Comparison of ENCODE assay signal across 8 mouse cellular contexts in the genomic region with DNA sequence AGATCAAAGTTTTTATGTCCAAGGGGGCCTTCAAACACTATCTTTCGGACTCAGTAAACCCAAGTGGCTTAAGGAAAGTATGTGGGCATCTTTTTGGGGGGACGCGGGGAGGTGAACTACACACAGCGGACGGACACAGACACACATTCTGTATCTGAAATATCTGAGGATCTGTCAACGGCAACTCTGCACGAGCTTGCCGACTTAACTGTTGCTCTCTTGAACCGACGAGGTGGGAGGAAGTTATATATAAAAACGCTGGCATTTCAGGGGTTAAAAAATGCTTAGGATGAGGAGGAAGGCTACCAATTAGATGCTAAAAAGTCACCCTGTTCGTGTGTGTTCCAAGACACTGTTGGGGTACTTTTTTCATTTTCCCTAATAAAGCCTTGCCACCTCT. TPM values are rescaled to one million over a fixed set of nuclear protein-coding genes. Genes with fewer than 3 reads are reported as not detected.
A peak's percentile ranks its signal among the peaks of the same experiment; 100 is the strongest.
DNase-seq lines count a peak whose midpoint lies in the region; ATAC-seq and TF ChIP-seq lines count a peak whose summit lies in the region.

No protein-coding gene starts in this region.

- H3K4me2 ChIP-seq in heart, embryonic 16.5 days (ENCODE audit: low read depth, low read length): peak overlapping the region; percentile 86
- peak overlapping the region; percentile 61 for H3K4me2 ChIP-seq in forebrain, postnatal 0 days (ENCODE audit: low read depth)

- H3K4me3 ChIP-seq in heart, embryonic 16.5 days (ENCODE audit: low read length): peak overlapping the region; percentile 100
- H3K4me3 ChIP-seq in forebrain, postnatal 0 days (ENCODE audit: low read depth, low read length): peak overlapping the region; percentile 92
- peak overlapping the region; percentile 97 for H3K4me3 ChIP-seq in midbrain, embryonic 10.5 days

- H3K36me3 ChIP-seq in heart, embryonic 16.5 days (ENCODE audit: control insufficient read depth, insufficient read depth): peaks cover 8% of the 10 kb centered on the region
- peaks cover 5% of the 10 kb centered on the region; the same call in 1 of the 2 replicates for H3K36me3 ChIP-seq in forebrain, postnatal 0 days (ENCODE audit: insufficient read depth)
- peaks cover 35% of the 10 kb centered on the region for H3K36me3 ChIP-seq in midbrain, embryonic 10.5 days

- H3K9ac ChIP-seq in heart, embryonic 16.5 days (ENCODE audit: low read length): peak overlapping the region; percentile 97
- H3K9ac ChIP-seq in forebrain, postnatal 0 days: peak overlapping the region; percentile 84

- no peak for DNase-seq in heart, postnatal 14 days
- DNase-seq in MEL-GATA-1-ER (ENCODE audit: extremely low read depth, low read depth): peak; percentile 5
- DNase-seq in forebrain, postnatal 0 days: no peak
- no peak for DNase-seq in midbrain, embryonic 10.5 days (ENCODE audit: low spot score)
- no peak for DNase-seq in frontal cortex, postnatal 25 days (ENCODE audit: low spot score in 2 of 2)
- DNase-seq in adrenal gland, postnatal 36 days: no peak

- no peaks in the 10 kb centered on the region for H3K27me3 ChIP-seq in heart, embryonic 16.5 days (ENCODE audit: control insufficient read depth, insufficient read depth, low read length)
- H3K27me3 ChIP-seq in forebrain, postnatal 0 days (ENCODE audit: insufficient read depth, low read length): no peaks in the 10 kb centered on the region
- H3K27me3 ChIP-seq in midbrain, embryonic 10.5 days (ENCODE audit: low read depth, poor library complexity, severe bottlenecking): no peaks in the 10 kb centered on the region

- 28% methylated on average over 12 of the region's 12 CpGs for WGBS in heart, embryonic 16.5 days
- 38% methylated on average over 12 of the region's 12 CpGs for whole genome bisulfite sequencing in forebrain, postnatal 0 days
- WGBS in midbrain, embryonic 10.5 days: 46% methylated on average over 12 of the region's 12 CpGs

- no peaks in the 10 kb centered on the region for H3K9me3 ChIP-seq in heart, embryonic 16.5 days (replicated peaks; ENCODE audit: control insufficient read depth, low read length)
- H3K9me3 ChIP-seq in forebrain, postnatal 0 days (ENCODE audit: low read length): no peaks in the 10 kb centered on the region
- no peaks in the 10 kb centered on the region for H3K9me3 ChIP-seq in midbrain, embryonic 10.5 days (replicated peaks)

- no peak for TF ChIP-seq CTCF in forebrain, postnatal 0 days (IDR thresholded peaks at IDR 0.05; ENCODE audit: low read depth)

- ATAC-seq in heart, embryonic 16.5 days (replicated peaks; ENCODE audit: extremely low read depth, insufficient read depth, low FRiP score): no peak
- no peak for ATAC-seq in forebrain, postnatal 0 days
- ATAC-seq in cerebellum, adult (ENCODE audit: insufficient number of reproducible peaks, low FRiP score, low TSS enrichment): no peak

- peaks cover 7% of the 10 kb centered on the region for H3K4me1 ChIP-seq in heart, embryonic 16.5 days (ENCODE audit: control insufficient read depth, insufficient read depth, low read length)
- H3K4me1 ChIP-seq in forebrain, postnatal 0 days (ENCODE audit: insufficient read depth): peaks cover 4% of the 10 kb centered on the region; the same call in 1 of the 2 replicates
- H3K4me1 ChIP-seq in midbrain, embryonic 10.5 days: peaks cover 34% of the 10 kb centered on the region

- intact Hi-C loops in heart, postnatal 14 days (cut with DNase I): loop anchor here (2.0 to 5.0 kb wide), 2 partner anchors 35 to 79 kb away; a partner anchor contains a TSS

- H3K27ac ChIP-seq in heart, embryonic 16.5 days (ENCODE audit: low read length): peak overlapping the region; percentile 86
- H3K27ac ChIP-seq in forebrain, postnatal 0 days (ENCODE audit: low read depth, low read length): no peak overlapping the region
- H3K27ac ChIP-seq in midbrain, embryonic 10.5 days (replicated peaks): peak overlapping the region; percentile 92

RNA-seq across cellular contexts. Expression of a gene that starts 0.9 kb away (rescaled TPM):
- 41.5 and 46.2 TPM in 2 replicates for polyA plus RNA-seq in heart, embryonic 16.5 days (2015; fragmentation: Nextera tagmentation; extraction: Ambion mirVana)
- 10 to 100 TPM; 33.2 to 40.1 TPM for total RNA-seq in heart, postnatal 14 days (2021)
- 27.9 and 29.8 TPM in 2 replicates for total RNA-seq in forebrain, postnatal 0 days (2014; rRNA removed)
- polyA plus RNA-seq in forebrain, postnatal 0 days (2015; fragmentation: Nextera tagmentation; extraction: Ambion mirVana): 28.0 and 41.0 TPM in 2 replicates
- 34.7 and 35.5 TPM in 2 replicates for polyA plus RNA-seq in midbrain, embryonic 10.5 days (2016; fragmentation: Nextera tagmentation; extraction: Ambion mirVana)
- 10 to 100 TPM; 35.5 to 38.6 TPM for total RNA-seq in adrenal gland, postnatal 36 days (2021)

RNA-seq across cellular contexts. Expression of a gene that starts 37.2 kb away (rescaled TPM):
- polyA plus RNA-seq in heart, embryonic 16.5 days (2015; fragmentation: Nextera tagmentation; extraction: Ambion mirVana): 53.5 and 56.9 TPM in 2 replicates
- total RNA-seq in heart, postnatal 14 days (2021): 10 to 100 TPM; 35.8 to 38.3 TPM
- 168 and 180 TPM in 2 replicates for total RNA-seq in forebrain, postnatal 0 days (2014; rRNA removed)
- 163 and 170 TPM in 2 replicates for polyA plus RNA-seq in forebrain, postnatal 0 days (2015; fragmentation: Nextera tagmentation; extraction: Ambion mirVana)
- 61.5 and 72.5 TPM in 2 replicates for polyA plus RNA-seq in midbrain, embryonic 10.5 days (2016; fragmentation: Nextera tagmentation; extraction: Ambion mirVana)
- 10 to 100 TPM; 60.9 to 64.1 TPM for total RNA-seq in adrenal gland, postnatal 36 days (2021)

RNA-seq across cellular contexts. Expression of a gene that starts 52.4 kb away (rescaled TPM):
- 0.70 and 1.4 TPM in 2 replicates for polyA plus RNA-seq in heart, embryonic 16.5 days (2015; fragmentation: Nextera tagmentation; extraction: Ambion mirVana)
- total RNA-seq in heart, postnatal 14 days (2021): under 1 TPM; 0.43 to 0.49 TPM
- total RNA-seq in forebrain, postnatal 0 days (2014; rRNA removed): not detected in 2 replicates
- 0.06 TPM in 2 replicates for polyA plus RNA-seq in forebrain, postnatal 0 days (2015; fragmentation: Nextera tagmentation; extraction: Ambion mirVana)
- 0.05 and 0.10 TPM in 2 replicates for polyA plus RNA-seq in midbrain, embryonic 10.5 days (2016; fragmentation: Nextera tagmentation; extraction: Ambion mirVana)
- under 1 TPM; 0.30 to 0.40 TPM for total RNA-seq in adrenal gland, postnatal 36 days (2021)
